17 mouse cellular contexts compared by ENCODE assay signal in genomic region chrX:136204406-136204805, GRCm38 (mm10). TPM values are rescaled to one million over a fixed set of nuclear protein-coding genes. Genes with fewer than 3 reads are reported as not detected.
DNase-seq lines count a peak whose midpoint lies in the region; ATAC-seq lines count a peak whose summit lies in the region.
"Had no signal": no experiment of that assay in that cellular context is flagged by ENCODE, and none has a peak within 500 bp of the region (broad histone marks: within the 10 kb centered on the region; RNA-seq: fewer than 3 reads in every experiment).

No protein-coding gene starts in this region.

- ATAC-seq in liver, embryonic 16.5 days (ENCODE audit: low read depth), result peak; percentile 56
- ATAC-seq in liver, embryonic 12.5 days, result no peak
- ATAC-seq in intestine, embryonic 15.5 days, result 0 out of 2 replicates have a peak, but pooled peaks have one; percentile 60
- ATAC-seq in intestine, embryonic 16.5 days, result peak; percentile 67

- H3K36me3 ChIP-seq in liver, embryonic 16.5 days (ENCODE audit: control insufficient read depth, insufficient read depth), result no peaks in the 10 kb centered on the region
- no peaks in the 10 kb centered on the region for H3K36me3 ChIP-seq in liver, embryonic 12.5 days
- no peaks in the 10 kb centered on the region for H3K36me3 ChIP-seq in intestine, embryonic 15.5 days
- no peaks in the 10 kb centered on the region for H3K36me3 ChIP-seq in intestine, embryonic 16.5 days (ENCODE audit: control insufficient read depth, insufficient read depth, low read length)
- H3K36me3 ChIP-seq: embryonic facial prominence, embryonic 13.5 days; embryonic facial prominence, embryonic 15.5 days; forebrain, embryonic 10.5 days; forebrain, embryonic 12.5 days had no signal

- H3K4me3 ChIP-seq in liver, embryonic 16.5 days (ENCODE audit: low read depth, low read length), result no peak overlapping the region
- no peak overlapping the region for H3K4me3 ChIP-seq in liver, embryonic 12.5 days
- H3K4me3 ChIP-seq in intestine, embryonic 15.5 days (replicated peaks), result no peak overlapping the region
- H3K4me3 ChIP-seq in intestine, embryonic 16.5 days (ENCODE audit: low read length), result no peak overlapping the region

- intact Hi-C loops in left cerebral cortex, postnatal 25 days (cut with DNase I), result loop anchor here (10.0 kb wide), 1 partner anchor 60 kb away; no protein-coding TSS in a partner anchor

- no peaks in the 10 kb centered on the region for H3K9me3 ChIP-seq in liver, embryonic 16.5 days (replicated peaks; ENCODE audit: control insufficient read depth, low read length)
- no peaks in the 10 kb centered on the region for H3K9me3 ChIP-seq in liver, embryonic 12.5 days (replicated peaks)
- H3K9me3 ChIP-seq in intestine, embryonic 15.5 days, result no peaks in the 10 kb centered on the region
- no peaks in the 10 kb centered on the region for H3K9me3 ChIP-seq in intestine, embryonic 16.5 days (ENCODE audit: control insufficient read depth, low read length)
- H3K9me3 ChIP-seq: embryonic facial prominence, embryonic 13.5 days; embryonic facial prominence, embryonic 15.5 days; forebrain, embryonic 10.5 days; forebrain, embryonic 12.5 days had no signal

- no peak overlapping the region for H3K9ac ChIP-seq in liver, embryonic 16.5 days (ENCODE audit: low read depth, low read length)
- no peak overlapping the region for H3K9ac ChIP-seq in liver, embryonic 12.5 days
- H3K9ac ChIP-seq in intestine, embryonic 15.5 days, result no peak overlapping the region
- H3K9ac ChIP-seq in intestine, embryonic 16.5 days (ENCODE audit: low read depth, low read length), result no peak overlapping the region
- H3K9ac ChIP-seq: embryonic facial prominence, embryonic 15.5 days had no signal

- H3K4me1 ChIP-seq in liver, embryonic 16.5 days (ENCODE audit: control insufficient read depth, low read depth, low read length), result no peaks in the 10 kb centered on the region
- no peaks in the 10 kb centered on the region for H3K4me1 ChIP-seq in liver, embryonic 12.5 days
- no peaks in the 10 kb centered on the region for H3K4me1 ChIP-seq in intestine, embryonic 15.5 days (replicated peaks)
- H3K4me1 ChIP-seq in intestine, embryonic 16.5 days (ENCODE audit: control insufficient read depth, insufficient read depth, low read length), result no peaks in the 10 kb centered on the region
- H3K4me1 ChIP-seq: embryonic facial prominence, embryonic 13.5 days; embryonic facial prominence, embryonic 15.5 days; forebrain, embryonic 12.5 days had no signal

- H3K27ac ChIP-seq in liver, embryonic 16.5 days (ENCODE audit: low read length), result no peak overlapping the region
- H3K27ac ChIP-seq in liver, embryonic 12.5 days, result no peak overlapping the region
- no peak overlapping the region for H3K27ac ChIP-seq in intestine, embryonic 15.5 days
- H3K27ac ChIP-seq in intestine, embryonic 16.5 days (ENCODE audit: low read length), result no peak overlapping the region
- H3K27ac ChIP-seq: embryonic facial prominence, embryonic 13.5 days; embryonic facial prominence, embryonic 15.5 days; forebrain, embryonic 10.5 days; forebrain, embryonic 12.5 days had no signal

- no peak overlapping the region for H3K4me2 ChIP-seq in liver, embryonic 16.5 days (ENCODE audit: low read depth, low read length)
- no peak overlapping the region for H3K4me2 ChIP-seq in liver, embryonic 12.5 days
- no peak overlapping the region for H3K4me2 ChIP-seq in intestine, embryonic 15.5 days (replicated peaks)
- H3K4me2 ChIP-seq in intestine, embryonic 16.5 days (ENCODE audit: low read depth, low read length), result no peak overlapping the region

- WGBS in liver, embryonic 16.5 days (ENCODE audit: insufficient replicate concordance), result 58% methylated on average over 6 of the region's 6 CpGs
- WGBS in liver, embryonic 12.5 days (ENCODE audit: insufficient replicate concordance), result 59% methylated on average over 6 of the region's 6 CpGs
- WGBS in intestine, embryonic 15.5 days, result 69% methylated on average over 6 of the region's 6 CpGs
- WGBS in intestine, embryonic 16.5 days, result 70% methylated on average over 6 of the region's 6 CpGs

- DNase-seq in left cerebral cortex, adult 18-20 months (ENCODE audit: low spot score in 2 of 2), result no peak
- no peak for DNase-seq in left cerebral cortex, postnatal 25 days (ENCODE audit: low spot score in 2 of 2)
- DNase-seq: adrenal gland, adult 2 months; adrenal gland, postnatal 25 days; embryo, embryonic 11 days had no signal

- H3K27me3 ChIP-seq in liver, embryonic 16.5 days (ENCODE audit: control insufficient read depth, insufficient read depth, low read depth, low read length), result no peaks in the 10 kb centered on the region; the same call in 1 of the 2 replicates
- peaks cover 17% of the 10 kb centered on the region for H3K27me3 ChIP-seq in liver, embryonic 12.5 days (replicated peaks)
- H3K27me3 ChIP-seq in intestine, embryonic 15.5 days (replicated peaks), result no peaks in the 10 kb centered on the region
- no peaks in the 10 kb centered on the region for H3K27me3 ChIP-seq in intestine, embryonic 16.5 days (replicated peaks; ENCODE audit: control insufficient read depth, insufficient read depth, low read length)
- H3K27me3 ChIP-seq: embryonic facial prominence, embryonic 15.5 days had no signal

RNA-seq across cellular contexts. Expression of gene Tceal5, which starts 0.7 kb away (rescaled TPM):
- polyA plus RNA-seq in liver, embryonic 16.5 days (2015; fragmentation: Nextera tagmentation; extraction: Ambion mirVana), result 11.0 and 11.9 TPM in 2 replicates
- 5.2 and 5.8 TPM in 2 replicates for polyA plus RNA-seq in liver, embryonic 12.5 days (2016; fragmentation: Nextera tagmentation; extraction: Ambion mirVana)
- 4.1 and 4.2 TPM in 2 replicates for polyA plus RNA-seq in intestine, embryonic 15.5 days (2015; fragmentation: Nextera tagmentation; extraction: Ambion mirVana)
- 3.8 and 4.3 TPM in 2 replicates for polyA plus RNA-seq in intestine, embryonic 16.5 days (2015; fragmentation: Nextera tagmentation; extraction: Ambion mirVana)
- total RNA-seq in left cerebral cortex, adult 18-20 months (2021), result 100 to 1,000 TPM in 1 of 2 experiments, 10 to 100 TPM in 1; 99.2 to 131 TPM
- 100 to 1,000 TPM; 125 to 156 TPM for total RNA-seq in left cerebral cortex, postnatal 25 days (2021)
- total RNA-seq: common myeloid progenitor, adult 5-6 weeks; MEL had no signal
- polyA plus RNA-seq: adrenal gland, adult 2 months had no signal

RNA-seq across cellular contexts. Expression of gene Tceal7, which starts 10.2 kb away (rescaled TPM):
- 7.5 and 15.7 TPM in 2 replicates for polyA plus RNA-seq in liver, embryonic 16.5 days (2015; fragmentation: Nextera tagmentation; extraction: Ambion mirVana)
- polyA plus RNA-seq in liver, embryonic 12.5 days (2016; fragmentation: Nextera tagmentation; extraction: Ambion mirVana), result 0.98 and 1.4 TPM in 2 replicates
- polyA plus RNA-seq in intestine, embryonic 15.5 days (2015; fragmentation: Nextera tagmentation; extraction: Ambion mirVana), result 1.1 and 1.9 TPM in 2 replicates
- 0.84 and 0.95 TPM in 2 replicates for polyA plus RNA-seq in intestine, embryonic 16.5 days (2015; fragmentation: Nextera tagmentation; extraction: Ambion mirVana)
- 1 to 10 TPM; 1.8 to 3.0 TPM for total RNA-seq in left cerebral cortex, adult 18-20 months (2021)
- total RNA-seq in left cerebral cortex, postnatal 25 days (2021), result 1 to 10 TPM; 1.9 to 2.2 TPM
- total RNA-seq: adrenal gland, adult 2 months; adrenal gland, postnatal 25 days; common myeloid progenitor, adult 5-6 weeks; MEL had no signal
- polyA plus RNA-seq: adrenal gland, adult 2 months; C2C12; erythroblast, embryonic 14.5 days had no signal

RNA-seq across cellular contexts. Expression of gene Bex1, which starts 10.9 kb away (rescaled TPM):
- polyA plus RNA-seq in liver, embryonic 16.5 days (2015; fragmentation: Nextera tagmentation; extraction: Ambion mirVana), result 205 and 219 TPM in 2 replicates
- polyA plus RNA-seq in liver, embryonic 12.5 days (2016; fragmentation: Nextera tagmentation; extraction: Ambion mirVana), result 147 and 153 TPM in 2 replicates
- 186 and 196 TPM in 2 replicates for polyA plus RNA-seq in intestine, embryonic 15.5 days (2015; fragmentation: Nextera tagmentation; extraction: Ambion mirVana)
- 151 and 167 TPM in 2 replicates for polyA plus RNA-seq in intestine, embryonic 16.5 days (2015; fragmentation: Nextera tagmentation; extraction: Ambion mirVana)
- total RNA-seq in left cerebral cortex, adult 18-20 months (2021), result 10 to 100 TPM; 92.6 to 100.0 TPM
- 10 to 100 TPM; 87.8 to 89.8 TPM for total RNA-seq in left cerebral cortex, postnatal 25 days (2021)
- polyA plus RNA-seq: C2C12 had no signal

RNA-seq across cellular contexts. Expression of gene Tceal8, which starts 32.3 kb away (rescaled TPM):
- 170 and 186 TPM in 2 replicates for polyA plus RNA-seq in liver, embryonic 16.5 days (2015; fragmentation: Nextera tagmentation; extraction: Ambion mirVana)
- 182 and 192 TPM in 2 replicates for polyA plus RNA-seq in liver, embryonic 12.5 days (2016; fragmentation: Nextera tagmentation; extraction: Ambion mirVana)
- 219 and 251 TPM in 2 replicates for polyA plus RNA-seq in intestine, embryonic 15.5 days (2015; fragmentation: Nextera tagmentation; extraction: Ambion mirVana)
- polyA plus RNA-seq in intestine, embryonic 16.5 days (2015; fragmentation: Nextera tagmentation; extraction: Ambion mirVana), result 232 and 243 TPM in 2 replicates
- total RNA-seq in left cerebral cortex, adult 18-20 months (2021), result 10 to 100 TPM; 37.1 to 40.3 TPM
- 10 to 100 TPM; 32.8 to 45.5 TPM for total RNA-seq in left cerebral cortex, postnatal 25 days (2021)

RNA-seq across cellular contexts. Expression of gene Tceal9, which starts 40.5 kb away (rescaled TPM):
- 234 and 259 TPM in 2 replicates for polyA plus RNA-seq in liver, embryonic 16.5 days (2015; fragmentation: Nextera tagmentation; extraction: Ambion mirVana)
- polyA plus RNA-seq in liver, embryonic 12.5 days (2016; fragmentation: Nextera tagmentation; extraction: Ambion mirVana), result 223 and 224 TPM in 2 replicates
- polyA plus RNA-seq in intestine, embryonic 15.5 days (2015; fragmentation: Nextera tagmentation; extraction: Ambion mirVana), result 573 and 647 TPM in 2 replicates
- polyA plus RNA-seq in intestine, embryonic 16.5 days (2015; fragmentation: Nextera tagmentation; extraction: Ambion mirVana), result 556 and 559 TPM in 2 replicates
- 100 to 1,000 TPM; 125 to 131 TPM for total RNA-seq in left cerebral cortex, adult 18-20 months (2021)
- total RNA-seq in left cerebral cortex, postnatal 25 days (2021), result 100 to 1,000 TPM; 119 to 122 TPM
